Mouse (Mus musculus): ENCODE measurements around the gene Ccdc73.

DNA sequence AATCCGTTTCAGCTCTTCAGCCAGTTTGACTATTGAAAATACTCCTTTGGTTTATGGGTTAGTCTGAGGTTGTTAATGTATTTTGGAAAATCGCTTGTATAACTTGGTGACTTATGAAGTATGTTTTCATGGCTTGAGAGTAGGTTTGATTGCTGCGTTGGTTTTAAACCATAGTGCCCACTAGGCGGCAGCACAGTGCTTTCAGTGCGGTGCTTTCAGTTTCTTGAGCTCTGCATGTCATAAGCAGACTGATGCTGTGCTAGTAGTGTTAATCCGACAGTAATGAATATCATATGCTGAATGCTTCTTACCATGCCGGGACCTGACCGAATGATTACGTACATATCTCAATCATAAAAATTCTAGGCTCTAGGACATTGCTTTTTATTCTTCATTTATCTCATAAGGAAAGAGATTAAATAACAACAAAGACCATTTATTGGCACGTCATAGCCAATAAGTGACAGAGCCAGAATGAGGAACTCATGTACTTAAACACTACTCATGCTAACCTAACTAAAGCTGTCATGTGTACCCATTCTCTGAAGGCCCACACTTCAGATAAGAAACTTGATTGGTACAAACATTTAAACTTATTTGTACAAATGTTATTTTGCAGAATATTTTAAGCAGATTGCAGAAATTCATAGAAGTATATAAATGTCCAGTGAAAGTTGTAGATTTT, 20.4 kb downstream of the Ccdc73 start:
- TF ChIP-seq POLR2A (IDR thresholded peaks at IDR 0.05; ENCODE audit: low read depth, low read length) = no peak
- peak; percentile 72; the same call in 1 of the 2 replicates for TF ChIP-seq CTCF (IDR thresholded peaks at IDR 0.05; ENCODE audit: extremely low read depth, insufficient read length, insufficient replicate concordance, low read depth, low read length)

Measured in small intestine, adult 2 months (tissue).